Mouse (Mus musculus) lung, adult 2 months (tissue): ENCODE measurements around the gene Il18. TPM values are rescaled to one million over a fixed set of nuclear protein-coding genes. Genes with fewer than 3 reads are reported as not detected.

Experiments used
- DNase-seq: peaks from one replicate; pipeline ENCODE4 v3.0.0; 2022
- H3K4me1 ChIP-seq: fragments of 200-500 bp; 2 replicates; pipeline ENCODE4 v1.6.1; 2011; ENCODE audit warnings: low read length; ENCODE audit not compliant: control insufficient read depth, insufficient read depth
- H3K4me3 ChIP-seq: fragments of 200-500 bp; replicated peaks from 2 replicates; pipeline ENCODE3; 2011; ENCODE audit warnings: low read depth, mild to moderate bottlenecking, control low read depth, low read length; ENCODE audit errors: extremely low read depth
- CTCF ChIP-seq: fragments of 200-500 bp; IDR thresholded peaks from 2 replicates; pipeline ENCODE4 v1.5.1; 2011; ENCODE audit warnings: mild to moderate bottlenecking, low read length, control low read depth; ENCODE audit not compliant: insufficient read depth
- POLR2A ChIP-seq: fragments of 200-500 bp; IDR thresholded peaks from 2 replicates; pipeline ENCODE4 v1.6.1; 2011; ENCODE audit warnings: low read depth, mild to moderate bottlenecking, control low read depth, low read length, borderline replicate concordance; ENCODE audit errors: extremely low read depth
- WGBS: fragments of 180-500 bp; shearing (Covaris S2); methylation state at CpG from one replicate; pipeline ENCODE4 v1.1.7; 2018; 5-methylcytosine and 5-hydroxymethylcytosine counted together
- polyA plus RNA-seq: library from polyadenylated mRNA; depleted of rRNA; stranded (reverse); fragments of >200 nt; gene quantifications from 2 replicates; pipeline ENCODE4 v1.2.3, GENCODE M21; 2012; rRNA removed

Il18 gene
- 10.1 and 17.4 TPM in 2 replicates for polyA plus RNA-seq

GRCm38 (mm10) chr9:50554241-50555093 lies at the start of gene Il18:
Gene Il18 (plus strand): TSS chr9:50554827.
- 31% methylated on average over 12 of the region's 12 CpGs for WGBS
- TF ChIP-seq CTCF (no peak), POLR2A (no peak)
- DNase-seq: peak; percentile 34
- peak within 1 kb of the TSS; percentile 54 for H3K4me3 ChIP-seq
- H3K4me1 ChIP-seq: no peaks in the 10 kb centered on the region; the same call in 1 of the 2 replicates

GRCm38 (mm10) chr9:50505405-50505804 lies 49.2 kb upstream of the Il18 start:
- WGBS: 53% methylated on average over 6 of the region's 6 CpGs
- no peak overlapping the region for H3K4me3 ChIP-seq
- no peaks in the 10 kb centered on the region for H3K4me1 ChIP-seq
- no peak for DNase-seq
- TF ChIP-seq POLR2A: no peak

GRCm38 (mm10) chr9:50507570-50507969 lies 47.1 kb upstream of the Il18 start:
- no peaks in the 10 kb centered on the region for H3K4me1 ChIP-seq
- H3K4me3 ChIP-seq: no peak overlapping the region
- TF ChIP-seq POLR2A: no peak
- TF ChIP-seq CTCF: no peak
- DNase-seq: no peak
- 27% methylated on average over 7 of the region's 7 CpGs for WGBS

- TF ChIP-seq POLR2A: no peak
- no peak for TF ChIP-seq CTCF
These were observed 39.2 kb upstream of the Il18 start for GRCm38 (mm10) chr9:50515462-50515861.

GRCm38 (mm10) chr9:50518781-50519180 lies 35.8 kb upstream of the Il18 start:
- TF ChIP-seq CTCF: peak; percentile 75
- TF ChIP-seq POLR2A: no peak
- no peak overlapping the region for H3K4me3 ChIP-seq
- H3K4me1 ChIP-seq: no peaks in the 10 kb centered on the region
- DNase-seq: no peak
- 28% methylated on average over 2 of the region's 2 CpGs for WGBS

More at GRCm38 (mm10) chr9:50515462-50515861, 39.2 kb upstream of the Il18 start:
- DNase-seq: no peak
- 63% methylated on average over 5 of the region's 5 CpGs for WGBS
- no peaks in the 10 kb centered on the region for H3K4me1 ChIP-seq
- H3K4me3 ChIP-seq: no peak overlapping the region

- no peaks in the 10 kb centered on the region for H3K4me1 ChIP-seq
- TF ChIP-seq POLR2A (no peak), CTCF (no peak)
- DNase-seq: no peak
- 76% methylated on average over 6 of the region's 6 CpGs for WGBS
- H3K4me3 ChIP-seq: no peak overlapping the region
These were observed 33.9 kb upstream of the Il18 start for GRCm38 (mm10) chr9:50520748-50521147.

- no peak for DNase-seq
- Histone ChIP-seq H3K4me3 (no peak overlapping the region), H3K4me1 (no peaks in the 10 kb centered on the region)
- TF ChIP-seq CTCF: no peak
- TF ChIP-seq POLR2A: no peak
- WGBS: 42% methylated on average over 2 of the region's 2 CpGs
These were observed 33.1 kb upstream of the Il18 start for GRCm38 (mm10) chr9:50521562-50521961.

GRCm38 (mm10) chr9:50522574-50522973 lies 32.1 kb upstream of the Il18 start:
- H3K4me3 ChIP-seq: no peak overlapping the region
- 69% methylated on average over 5 of the region's 5 CpGs for WGBS
- no peak for DNase-seq
- H3K4me1 ChIP-seq: peaks cover under 1% of the 10 kb centered on the region; the same call in 1 of the 2 replicates
- TF ChIP-seq POLR2A: no peak
- no peak for TF ChIP-seq CTCF

GRCm38 (mm10) chr9:50524936-50525335 lies 29.7 kb upstream of the Il18 start:
- Histone ChIP-seq H3K4me3 (no peak overlapping the region), H3K4me1 (peaks cover 4% of the 10 kb centered on the region; the same call in 1 of the 2 replicates)
- 84% methylated on average over 5 of the region's 5 CpGs for WGBS
- no peak for TF ChIP-seq CTCF
- no peak for TF ChIP-seq POLR2A
- DNase-seq: no peak

GRCm38 (mm10) chr9:50525585-50525984 lies 29.0 kb upstream of the Il18 start:
- Histone ChIP-seq H3K4me3 (no peak overlapping the region), H3K4me1 (peaks cover 4% of the 10 kb centered on the region; the same call in 1 of the 2 replicates)
- TF ChIP-seq CTCF: no peak
- no peak for DNase-seq
- 81% methylated on average over 5 of the region's 5 CpGs for WGBS
